Mouse (Mus musculus): ENCODE results near the gene Klhl2.

Klhl2 gene

GRCm38 (mm10) chr8:64849897-64850541, at the start of gene Klhl2:
Gene Klhl2, minus strand, starts transcription at chr8:64850017.
- peak; percentile 57 to 60 for DNase-seq (ENCODE audit: low spot score in 2 of 2)

- DNase-seq (ENCODE audit: low spot score in 2 of 2), result no peak
Observed at GRCm38 (mm10) chr8:64898710-64899109, 48.9 kb upstream of the Klhl2 start.

- no peak for DNase-seq (ENCODE audit: low spot score in 2 of 2)
Observed at GRCm38 (mm10) chr8:64896731-64897130, 46.9 kb upstream of the Klhl2 start.

- DNase-seq (ENCODE audit: low spot score in 2 of 2), result no peak
Observed at GRCm38 (mm10) chr8:64880619-64881200, 30.9 kb upstream of the Klhl2 start.

GRCm38 (mm10) chr8:64877630-64878312, 28.0 kb upstream of the Klhl2 start:
- DNase-seq (ENCODE audit: low spot score in 2 of 2), result no peak

GRCm38 (mm10) chr8:64871469-64872165, 21.8 kb upstream of the Klhl2 start:
- DNase-seq (ENCODE audit: low spot score in 2 of 2), result no peak

- DNase-seq (ENCODE audit: low spot score in 2 of 2), result no peak
Observed at GRCm38 (mm10) chr8:64870218-64870617, 20.4 kb upstream of the Klhl2 start.

GRCm38 (mm10) chr8:64849091-64849896, 523 bp downstream of the Klhl2 start:
- peak; percentile 9 to 53 for DNase-seq (ENCODE audit: low spot score in 2 of 2)

GRCm38 (mm10) chr8:64848245-64848785, 1.5 kb downstream of the Klhl2 start:
- no peak for DNase-seq (ENCODE audit: low spot score in 2 of 2)

- no peak for DNase-seq (ENCODE audit: low spot score in 2 of 2)
Observed at GRCm38 (mm10) chr8:64847650-64848049, 2.2 kb downstream of the Klhl2 start.

GRCm38 (mm10) chr8:64847241-64847640, 2.6 kb downstream of the Klhl2 start:
- DNase-seq (ENCODE audit: low spot score in 2 of 2), result no peak

- no peak for DNase-seq (ENCODE audit: low spot score in 2 of 2)
Observed at GRCm38 (mm10) chr8:64845314-64845713, 4.5 kb downstream of the Klhl2 start.

- DNase-seq (ENCODE audit: low spot score in 2 of 2), result no peak
Observed at GRCm38 (mm10) chr8:64844043-64844481, 5.8 kb downstream of the Klhl2 start.

GRCm38 (mm10) chr8:64843168-64843567, 6.6 kb downstream of the Klhl2 start:
- no peak for DNase-seq (ENCODE audit: low spot score in 2 of 2)

GRCm38 (mm10) chr8:64841747-64842406, 7.9 kb downstream of the Klhl2 start:
- DNase-seq (ENCODE audit: low spot score in 2 of 2), result no peak

GRCm38 (mm10) chr8:64839628-64840027, 10.2 kb downstream of the Klhl2 start:
- DNase-seq (ENCODE audit: low spot score in 2 of 2), result no peak

- DNase-seq (ENCODE audit: low spot score in 2 of 2), result no peak
Observed at GRCm38 (mm10) chr8:64835475-64836122, 14.2 kb downstream of the Klhl2 start.

GRCm38 (mm10) chr8:64834071-64834877, 15.5 kb downstream of the Klhl2 start:
- no peak for DNase-seq (ENCODE audit: low spot score in 2 of 2)

GRCm38 (mm10) chr8:64832581-64833135, 17.2 kb downstream of the Klhl2 start:
- no peak for DNase-seq (ENCODE audit: low spot score in 2 of 2)

Measured in thymus, postnatal 10 days (tissue).